Mouse (Mus musculus) CH12.LX (cell line): ENCODE measurements around the gene Ldha. TPM values are rescaled to one million over a fixed set of nuclear protein-coding genes. Genes with fewer than 3 reads are reported as not detected.

Source experiments
- DNase-seq: peaks from one replicate; pipeline ENCODE4 v3.0.0-alpha.2; 2013; ENCODE audit errors: extremely low read depth
- H3K27ac ChIP-seq: 2 replicates; pipeline ENCODE4 v1.5.1; 2012; ENCODE audit warnings: low read depth, mild to moderate bottlenecking, control low read depth, moderate library complexity; ENCODE audit not compliant: insufficient read depth
- H3K27me3 ChIP-seq: replicated peaks from 2 replicates; pipeline ENCODE3; 2012; ENCODE audit warnings: inconsistent platforms
- H3K36me3 ChIP-seq, 2 experiments: replicated peaks in 1 of 2; 2 replicates each; pipeline versions ENCODE3 to v1.6.1; 2012; ENCODE audit warnings: inconsistent platforms in 1 of 2, low read length in 1 of 2, mild to moderate bottlenecking in 1 of 2, mixed read lengths in 1 of 2, moderate library complexity in 1 of 2; ENCODE audit not compliant: control insufficient read depth in 1 of 2, insufficient read depth in 1 of 2
- H3K4me1 ChIP-seq, 2 experiments: 2 replicates each; pipeline ENCODE4 v1.6.1; 2012; ENCODE audit warnings: inconsistent platforms in 1 of 2, moderate library complexity in 1 of 2; ENCODE audit not compliant: insufficient read depth in 2 of 2, control insufficient read depth in 1 of 2
- H3K4me2 ChIP-seq: 2 replicates; pipeline ENCODE4 v1.6.1; 2012; ENCODE audit warnings: low read depth, mild to moderate bottlenecking, control low read depth; ENCODE audit not compliant: poor library complexity, insufficient read depth, severe bottlenecking
- H3K4me3 ChIP-seq, 3 experiments: fragments of 150-350 bp in 1 of 3; sonication (generic) in 1 of 3; replicated peaks in 1 of 3; 2 replicates each; pipeline versions ENCODE3 to v1.5.1; 2011 to 2012; ENCODE audit warnings: low read depth in 2 of 3, low read length in 2 of 3, mild to moderate bottlenecking in 2 of 3, moderate library complexity in 2 of 3, control low read depth in 1 of 3, improper control_type of control experiment in 1 of 3, inconsistent platforms in 1 of 3, mixed read lengths in 1 of 3; ENCODE audit not compliant: poor library complexity in 1 of 3
- H3K79me2 ChIP-seq: replicated peaks from 2 replicates; pipeline ENCODE4 v1.6.1; 2012; ENCODE audit warnings: mild to moderate bottlenecking, moderate library complexity; ENCODE audit not compliant: control insufficient read depth, poor library complexity, insufficient read depth, severe bottlenecking; ENCODE audit errors: extremely low read depth
- H3K9ac ChIP-seq: 2 replicates; pipeline ENCODE4 v1.6.1; 2012; ENCODE audit warnings: low read depth, mild to moderate bottlenecking, control low read depth, moderate library complexity; ENCODE audit not compliant: insufficient read depth
- H3K9me3 ChIP-seq: replicated peaks from 2 replicates; pipeline ENCODE3; 2012; ENCODE audit warnings: low read length, inconsistent platforms, mixed read lengths
- BHLHE40 ChIP-seq: IDR thresholded peaks from 2 replicates; pipeline ENCODE4 v1.6.1; 2011; ENCODE audit warnings: mild to moderate bottlenecking, low read depth, low read length, improper control_type of control experiment
- CTCF ChIP-seq, 2 experiments: IDR thresholded peaks in 1 of 2; conservative IDR thresholded peaks in 1 of 2; 2 replicates each; pipeline ENCODE4 v1.5.1; 2011 to 2012; ENCODE audit warnings: low read depth in 2 of 2, low read length in 2 of 2, improper control_type of control experiment in 1 of 2, inconsistent platforms in 1 of 2, mild to moderate bottlenecking in 1 of 2, moderate library complexity in 1 of 2
- E2F4 ChIP-seq: IDR thresholded peaks from 2 replicates; pipeline ENCODE4 v1.6.1; 2011; ENCODE audit warnings: low read depth, low read length, improper control_type of control experiment; ENCODE audit not compliant: insufficient replicate concordance
- HCFC1 ChIP-seq: IDR thresholded peaks from 2 replicates; pipeline ENCODE4 v1.6.1; 2012; ENCODE audit warnings: low read depth, mild to moderate bottlenecking, inconsistent platforms, low read length, improper control_type of control experiment
- JUND ChIP-seq: conservative IDR thresholded peaks from 2 replicates; pipeline ENCODE4 v1.6.1; 2011; ENCODE audit warnings: low read depth, low read length, improper control_type of control experiment
- MAX ChIP-seq: IDR thresholded peaks from 2 replicates; pipeline ENCODE4 v1.6.1; 2011; ENCODE audit warnings: low read length, improper control_type of control experiment
- PAX5 ChIP-seq: IDR thresholded peaks from 2 replicates; pipeline ENCODE4 v1.6.1; 2012; ENCODE audit warnings: low read length, inconsistent platforms, mixed read lengths
- POLR2A ChIP-seq: IDR thresholded peaks from 2 replicates; pipeline ENCODE4 v1.6.1; 2011; ENCODE audit warnings: low read depth, mild to moderate bottlenecking, improper control_type of control experiment, low read length
- POLR2AphosphoS2 ChIP-seq: IDR thresholded peaks from 2 replicates; pipeline ENCODE4 v1.6.1; 2011; ENCODE audit warnings: low read depth, low read length, improper control_type of control experiment
- SIN3A ChIP-seq: IDR thresholded peaks from 2 replicates; pipeline ENCODE4 v1.6.1; 2012; ENCODE audit warnings: low read length, improper control_type of control experiment, inconsistent platforms
- SMC3 ChIP-seq: IDR thresholded peaks from 2 replicates; pipeline ENCODE4 v1.6.1; 2011; ENCODE audit warnings: low read depth, low read length, improper control_type of control experiment
- TBP ChIP-seq: conservative IDR thresholded peaks from 2 replicates; pipeline ENCODE4 v1.6.1; 2011; ENCODE audit warnings: low read depth, low read length, improper control_type of control experiment
- UBTF ChIP-seq: IDR thresholded peaks from 2 replicates; pipeline ENCODE4 v1.6.1; 2012; ENCODE audit warnings: low read depth, mild to moderate bottlenecking, inconsistent platforms, low read length, improper control_type of control experiment, moderate library complexity
- USF1 ChIP-seq: IDR thresholded peaks from 2 replicates; pipeline ENCODE4 v1.6.1; 2014; ENCODE audit warnings: low read depth, mild to moderate bottlenecking, inconsistent platforms, low read length, improper control_type of control experiment
- ZNF384 ChIP-seq: IDR thresholded peaks from 2 replicates; pipeline ENCODE4 v1.6.1; 2012; ENCODE audit warnings: low read depth, low read length, improper control_type of control experiment, inconsistent platforms
- dilution Hi-C: fragments of 300-500 bp; cut with MboI; formaldehyde crosslinking; loops from 2 replicates; pipeline ENCODE4 v1.14.3; 2020; ENCODE audit warnings: low sequenced_read_pairs; ENCODE audit not compliant: extremely low pct_unique_long_range_greater_than_20kb, extremely low pct_ligation_motif_present
- in situ Hi-C: fragments of 300-500 bp; cut with MboI; formaldehyde crosslinking; loops from 3 replicates; pipeline ENCODE4 v1.14.3; 2019; ENCODE audit warnings: low sequenced_read_pairs, low pct_ligation_motif_present, low pct_unique_long_range_greater_than_20kb, mixed read lengths
- polyA plus RNA-seq: library from polyadenylated mRNA; unstranded; fragments of >175 nt; gene quantifications from 2 replicates; pipeline ENCODE4 v1.2.1, GENCODE M21; 2012; ENCODE audit warnings: low read depth; ENCODE audit not compliant: insufficient read length
- total RNA-seq, 2 experiments: library from RNA; depleted of rRNA; stranded (reverse); fragments of 300-350 nt in 1 of 2; fragments of >200 nt in 1 of 2; gene quantifications; 2 replicates each; pipeline ENCODE4 v1.2.3; 2012 to 2014

The Ldha gene
- total and polyA plus RNA-seq, 3 experiments: 970 to 1,555 (median 1,199) TPM

- in situ Hi-C loops (no loop called here), dilution Hi-C loops (no loop called here)
- no peak for TF ChIP-seq POLR2AphosphoS2
- TF ChIP-seq ZNF384: no peak
- no peak for TF ChIP-seq POLR2A
- TF ChIP-seq UBTF: no peak
- no peak for TF ChIP-seq MAX
- no peak for TF ChIP-seq E2F4
- TF ChIP-seq TBP: no peak
- no peak for TF ChIP-seq SIN3A
- no peak for TF ChIP-seq USF1
- TF ChIP-seq CTCF (conservative IDR thresholded peaks at IDR 0.05 in 1 of 2, IDR thresholded peaks at IDR 0.05 in 1 of 2; ENCODE audit: low read depth in 2 of 2, low read length in 2 of 2): no peak
- TF ChIP-seq HCFC1: no peak
- no peak for DNase-seq
- H3K79me2 ChIP-seq: 0 out of 2 replicates have a peak, but pooled peaks cover 3% of the 10 kb centered on the region
- H3K9ac ChIP-seq: no peak overlapping the region
- H3K27ac ChIP-seq: no peak overlapping the region
- H3K4me3 ChIP-seq: no peak overlapping the region
- no peak overlapping the region for H3K4me2 ChIP-seq
- H3K4me1 ChIP-seq: peaks cover 0 to 16% of the 10 kb centered on the region in 2 experiments; a peak in 2 of 4 replicates
- H3K27me3 ChIP-seq: no peaks in the 10 kb centered on the region
- H3K9me3 ChIP-seq: no peaks in the 10 kb centered on the region
- H3K36me3 ChIP-seq: peaks cover 62 to 78% of the 10 kb centered on the region in 2 experiments
Observed at GRCm38 (mm10) chr7:46852666-46853065, 11.4 kb downstream of the Ldha start.

GRCm38 (mm10) chr7:46853365-46853764, 12.1 kb downstream of the Ldha start:
- Histone ChIP-seq H3K36me3 (peaks cover 62 to 74% of the 10 kb centered on the region in 2 experiments), H3K79me2 (0 out of 2 replicates have a peak, but pooled peaks cover 3% of the 10 kb centered on the region), H3K27ac (no peak overlapping the region), H3K4me2 (no peak overlapping the region), H3K9me3 (no peaks in the 10 kb centered on the region), H3K4me3 (no peak overlapping the region), H3K4me1 (peaks cover 0 to 13% of the 10 kb centered on the region in 2 experiments; a peak in 2 of 4 replicates), H3K27me3 (no peaks in the 10 kb centered on the region), H3K9ac (no peak overlapping the region)
- TF ChIP-seq PAX5: no peak
- no peak for TF ChIP-seq E2F4
- TF ChIP-seq POLR2A: 0 out of 2 replicates have a peak, but pooled peaks have one; percentile 11
- TF ChIP-seq SMC3: no peak
- no peak for TF ChIP-seq CTCF (conservative IDR thresholded peaks at IDR 0.05 in 1 of 2, IDR thresholded peaks at IDR 0.05 in 1 of 2; ENCODE audit: low read depth in 2 of 2, low read length in 2 of 2)
- TF ChIP-seq MAX: no peak
- TF ChIP-seq HCFC1: no peak
- no peak for TF ChIP-seq BHLHE40
- no peak for TF ChIP-seq JUND
- DNase-seq: no peak
- dilution Hi-C loops: no loop called here
- in situ Hi-C loops: no loop called here
